Mouse (Mus musculus): Measurements from ENCODE around the gene Dis3.
A peak's percentile ranks its signal among the peaks of the same experiment; 100 is the strongest.

Dis3 gene

GRCm38 (mm10) chr14:99099267-99099966, at the start of gene Dis3, which contains the start of gene Pibf1:
Gene Dis3, minus strand, starts transcription at chr14:99099770.
Gene Pibf1, plus strand, starts transcription at chr14:99099424.
- DNase-seq (ENCODE audit: low read depth, low spot score), result peak; percentile 99

DNA sequence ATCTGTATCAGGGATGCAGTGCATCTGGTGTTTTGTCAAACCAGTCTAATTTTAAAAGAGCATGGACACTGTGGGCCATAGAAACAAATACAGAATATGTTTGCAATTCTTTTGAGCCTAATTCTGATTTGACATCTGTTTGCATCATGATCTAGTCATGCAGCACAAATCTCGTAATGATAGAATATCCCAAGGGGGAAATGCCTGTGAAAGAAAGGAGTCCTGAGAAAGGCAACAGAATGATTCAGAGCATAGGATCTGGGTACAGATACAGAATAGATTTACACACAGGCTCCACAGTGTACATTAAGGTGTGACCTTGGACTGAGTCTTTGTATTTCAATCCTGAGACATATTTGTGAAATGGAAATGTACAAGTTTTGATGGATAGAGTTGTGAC, 47.3 kb upstream of the Dis3 start:
- no peak for DNase-seq (ENCODE audit: low read depth, low spot score)

DNA sequence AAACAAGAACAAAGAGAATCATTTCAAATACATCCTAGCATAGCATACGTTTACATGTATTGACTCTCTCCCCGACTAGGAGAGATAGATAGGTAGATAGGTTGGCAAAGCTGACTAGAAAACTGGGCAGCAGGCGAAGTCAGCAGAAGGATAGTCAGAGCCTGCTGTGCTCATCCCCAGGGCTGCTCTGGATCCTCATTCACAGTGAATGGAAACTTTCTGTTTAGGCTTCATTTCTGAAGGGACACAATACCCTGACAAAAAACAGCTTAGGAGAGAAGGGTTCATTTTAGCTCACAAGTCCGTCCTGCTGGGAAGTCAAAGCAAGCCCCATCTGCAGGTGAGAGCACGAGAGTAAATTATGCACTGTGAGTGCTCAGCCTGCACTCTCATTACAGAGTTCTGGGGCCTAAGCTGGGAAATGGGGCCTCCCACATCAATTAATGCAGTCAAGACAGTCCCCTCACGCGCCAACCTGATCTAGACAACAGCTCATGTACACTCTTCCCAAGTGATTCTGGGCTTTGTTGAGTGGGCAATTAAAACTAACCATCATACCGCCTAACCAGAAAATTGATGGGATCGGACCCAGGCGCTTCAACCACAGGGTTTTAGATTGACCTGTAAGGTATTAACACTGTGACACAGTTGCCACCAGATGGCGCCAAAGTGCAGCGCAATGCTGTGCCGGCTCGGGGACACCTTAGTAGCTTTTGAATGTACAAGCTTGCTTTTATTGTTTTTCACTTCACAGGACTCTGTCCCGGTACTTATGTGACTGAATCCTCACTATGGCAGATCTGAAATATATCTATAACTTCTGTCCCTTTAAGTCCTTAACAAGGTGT, 42.4 kb upstream of the Dis3 start:
- DNase-seq (ENCODE audit: low read depth, low spot score), result peak; percentile 85

GRCm38 (mm10) chr14:99140036-99140435, 40.5 kb upstream of the Dis3 start:
- no peak for DNase-seq (ENCODE audit: low read depth, low spot score)

DNA sequence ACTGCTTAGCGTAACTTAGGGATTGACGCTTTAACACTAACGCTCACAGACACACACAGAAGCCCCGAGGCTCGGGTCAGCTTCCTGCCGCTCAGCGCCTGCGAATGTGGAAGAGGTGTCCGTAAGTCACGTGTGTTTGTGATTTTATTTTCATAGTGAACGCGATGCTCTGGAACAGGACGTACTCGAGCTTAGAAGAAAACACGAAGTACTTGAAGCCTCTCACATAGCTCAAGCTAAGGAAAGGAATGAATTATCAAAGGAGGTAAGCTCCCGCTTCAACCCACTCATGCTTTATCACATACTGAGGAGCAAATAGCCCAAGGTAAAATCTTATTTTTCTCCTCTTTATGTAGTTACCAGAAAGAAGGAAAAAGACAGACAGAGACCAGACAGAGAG, 36.7 kb upstream of the Dis3 start:
- no peak for DNase-seq (ENCODE audit: low read depth, low spot score)

GRCm38 (mm10) chr14:99135761-99136160, 36.2 kb upstream of the Dis3 start:
- DNase-seq (ENCODE audit: low read depth, low spot score), result no peak

GRCm38 (mm10) chr14:99134048-99134447, 34.5 kb upstream of the Dis3 start:
- no peak for DNase-seq (ENCODE audit: low read depth, low spot score)

- DNase-seq (ENCODE audit: low read depth, low spot score), result no peak
Observed at GRCm38 (mm10) chr14:99129050-99129449, 29.5 kb upstream of the Dis3 start.

DNA sequence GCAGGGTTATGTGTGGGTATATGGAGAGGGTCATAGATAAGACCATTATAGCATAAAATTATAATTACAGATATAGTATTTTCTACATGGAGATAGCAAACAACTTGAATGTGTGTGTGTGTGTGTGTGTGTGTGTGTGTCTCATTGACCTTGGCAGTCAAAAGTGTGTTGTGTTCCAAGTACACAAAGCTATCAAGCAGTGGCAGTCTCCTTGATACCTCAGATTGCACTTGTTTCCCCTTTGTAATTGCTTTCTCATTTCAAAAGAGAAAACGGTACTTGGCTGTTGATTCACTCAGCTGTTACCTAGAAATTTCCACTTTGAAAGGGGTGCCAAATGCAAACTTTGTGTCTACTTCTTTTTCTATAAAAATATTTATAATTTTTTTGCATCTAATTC, 27.9 kb upstream of the Dis3 start:
- no peak for DNase-seq (ENCODE audit: low read depth, low spot score)

GRCm38 (mm10) chr14:99126713-99127112, 27.1 kb upstream of the Dis3 start:
- DNase-seq (ENCODE audit: low read depth, low spot score), result no peak

- peak; percentile 37 for DNase-seq (ENCODE audit: low read depth, low spot score)
Observed at GRCm38 (mm10) chr14:99124076-99124475, 24.5 kb upstream of the Dis3 start.

DNA sequence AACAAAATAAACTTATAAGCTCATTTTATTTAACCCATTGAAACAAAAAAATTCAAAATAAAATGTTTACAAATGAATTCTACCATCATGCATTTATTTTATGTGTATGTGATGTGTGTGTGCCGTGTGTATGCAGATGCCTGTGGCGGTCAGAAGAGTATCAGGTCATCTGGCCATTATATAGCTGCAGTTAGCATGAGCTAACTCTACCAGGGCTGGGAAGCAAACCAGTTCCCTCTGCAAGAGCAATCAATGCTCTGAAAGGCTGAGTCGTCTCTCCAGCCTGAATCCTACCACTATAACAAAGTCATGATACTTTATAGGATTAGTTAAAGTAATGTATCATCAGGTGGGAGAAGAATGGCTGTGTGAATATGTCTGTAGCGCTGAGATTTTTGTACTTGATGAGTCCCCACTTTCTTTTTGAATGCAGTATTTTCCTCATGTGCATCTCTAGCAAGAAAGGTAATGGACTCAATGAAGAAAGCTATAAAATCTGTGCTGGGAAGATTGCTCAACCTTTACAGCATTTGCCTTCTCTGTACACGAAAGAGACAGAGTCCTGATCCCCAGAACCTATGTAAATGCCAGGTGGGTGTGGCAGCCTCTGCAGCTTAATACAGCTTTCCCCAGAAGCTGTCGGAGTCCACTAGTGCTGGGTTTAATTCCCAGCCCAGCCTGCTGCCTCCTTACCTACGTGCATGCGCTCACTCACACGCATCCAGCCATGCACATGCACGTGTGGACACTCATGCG, 22.2 kb upstream of the Dis3 start:
- DNase-seq (ENCODE audit: low read depth, low spot score), result no peak

GRCm38 (mm10) chr14:99117576-99117975, 18.0 kb upstream of the Dis3 start:
- DNase-seq (ENCODE audit: low read depth, low spot score), result no peak

DNA sequence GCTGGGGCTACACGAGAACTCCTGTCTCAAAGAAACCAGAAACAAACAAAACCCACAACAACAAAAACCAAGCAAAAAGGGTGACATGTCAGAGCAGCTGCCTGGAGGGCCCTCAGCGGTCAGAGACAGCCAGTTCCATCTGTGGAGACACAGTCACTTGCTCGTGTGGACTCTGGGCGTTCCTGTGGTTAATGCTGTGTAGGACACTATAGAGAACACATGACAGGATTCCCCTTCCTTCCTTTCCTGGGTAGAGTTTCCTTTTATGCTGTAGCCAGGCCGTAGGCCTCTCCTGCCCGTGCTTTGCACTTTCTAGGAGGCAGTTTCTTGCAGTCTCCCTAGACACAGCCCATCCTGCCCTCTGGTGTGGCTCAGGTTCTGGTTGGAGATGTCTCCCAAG, 9.2 kb upstream of the Dis3 start:
- no peak for DNase-seq (ENCODE audit: low read depth, low spot score)

DNA sequence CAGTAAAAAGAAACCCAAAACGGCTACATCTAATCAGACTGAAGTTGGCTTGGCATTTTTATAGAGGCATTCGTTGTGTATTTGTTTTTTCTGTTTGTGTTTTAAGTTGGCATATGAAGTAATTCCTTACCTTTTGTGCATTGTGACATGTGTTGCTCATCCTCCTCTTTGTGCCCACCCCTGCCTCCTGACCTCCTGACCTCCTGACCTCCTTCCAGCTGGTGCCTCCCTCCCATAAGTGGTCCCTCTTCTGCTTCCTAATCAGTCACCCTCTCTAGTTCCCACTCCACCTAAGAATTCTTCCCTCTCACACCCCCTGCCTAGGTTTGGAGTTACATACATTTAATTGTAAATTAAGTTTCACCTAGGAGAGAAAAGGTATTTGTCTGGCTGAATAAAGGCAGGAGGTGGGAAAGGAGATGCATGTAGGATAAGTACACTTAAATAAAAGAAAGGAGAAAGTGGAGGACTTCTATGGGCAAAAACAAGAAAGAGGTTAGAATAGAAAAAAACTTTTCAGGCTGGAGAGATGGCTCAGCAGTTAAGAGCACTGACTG, 8.1 kb upstream of the Dis3 start:
- DNase-seq (ENCODE audit: low read depth, low spot score), result peak; percentile 93

- DNase-seq (ENCODE audit: low read depth, low spot score), result no peak
Observed at GRCm38 (mm10) chr14:99106671-99107070, 7.1 kb upstream of the Dis3 start.

DNA sequence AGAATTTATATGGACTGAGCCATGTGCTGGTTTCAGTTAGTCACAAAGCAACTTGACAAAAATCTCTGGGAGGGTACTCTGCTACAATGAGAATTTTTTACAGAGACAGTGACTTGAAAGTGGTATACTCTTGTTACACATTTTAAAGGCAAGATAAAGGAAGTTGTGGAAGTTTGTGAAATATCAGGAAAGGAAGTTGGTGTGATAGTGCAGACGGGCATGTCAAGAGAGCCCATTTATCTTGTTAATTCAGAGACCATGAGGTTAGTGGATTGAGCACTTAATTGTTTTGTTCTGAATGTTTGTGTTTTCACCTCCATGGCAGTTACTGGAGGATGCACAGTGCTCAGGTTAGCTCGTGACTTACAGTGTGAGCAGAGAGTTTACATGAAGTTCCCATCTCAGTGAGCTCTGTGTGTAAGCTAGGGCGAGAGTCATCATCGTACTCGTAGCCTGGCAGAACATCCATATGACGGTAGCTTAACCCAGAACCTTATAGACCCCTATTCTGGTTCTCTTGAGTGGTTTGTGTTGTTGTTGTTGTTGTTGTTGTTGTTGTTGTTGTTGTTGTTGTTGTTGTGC, 5.1 kb upstream of the Dis3 start:
- no peak for DNase-seq (ENCODE audit: low read depth, low spot score)

GRCm38 (mm10) chr14:99103050-99103449, 3.5 kb upstream of the Dis3 start:
- DNase-seq (ENCODE audit: low read depth, low spot score), result no peak

- no peak for DNase-seq (ENCODE audit: low read depth, low spot score)
Observed at GRCm38 (mm10) chr14:99099967-99100587, 507 bp upstream of the Dis3 start.

- no peak for DNase-seq (ENCODE audit: low read depth, low spot score)
Observed at GRCm38 (mm10) chr14:99088947-99089346, 10.6 kb downstream of the Dis3 start.

- peak; percentile 14 for DNase-seq (ENCODE audit: low read depth, low spot score)
Observed at GRCm38 (mm10) chr14:99071146-99071545, 28.4 kb downstream of the Dis3 start.
